Mouse (Mus musculus) ovary, postnatal 14 days (tissue): ENCODE data around the gene Mapkapk3.

Experiments used
- DNase-seq: peaks from one replicate; pipeline ENCODE4 v3.0.0; 2022; ENCODE audit warnings: low spot score

The Mapkapk3 gene

DNA sequence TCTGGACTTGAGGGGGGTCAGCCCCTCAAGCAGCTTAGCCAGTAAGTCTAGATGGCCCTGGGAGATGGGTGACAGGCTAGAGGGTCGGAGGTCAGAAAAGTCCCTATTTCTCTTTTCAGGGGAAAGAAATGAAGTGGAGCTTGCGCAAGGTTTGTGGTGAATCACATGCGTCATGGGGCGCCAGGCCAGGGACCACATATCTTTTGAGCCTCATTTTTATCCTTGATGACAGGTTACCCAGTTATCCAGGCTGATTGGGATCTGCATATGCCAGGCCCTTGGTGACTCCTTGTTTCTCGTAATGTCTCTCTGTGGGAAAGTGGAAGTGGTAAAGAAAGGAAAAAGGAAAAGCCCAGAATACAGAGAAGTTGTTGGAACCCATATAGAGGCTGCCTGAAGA is 25.8 kb downstream of the Mapkapk3 start:
- no peak for DNase-seq

DNA sequence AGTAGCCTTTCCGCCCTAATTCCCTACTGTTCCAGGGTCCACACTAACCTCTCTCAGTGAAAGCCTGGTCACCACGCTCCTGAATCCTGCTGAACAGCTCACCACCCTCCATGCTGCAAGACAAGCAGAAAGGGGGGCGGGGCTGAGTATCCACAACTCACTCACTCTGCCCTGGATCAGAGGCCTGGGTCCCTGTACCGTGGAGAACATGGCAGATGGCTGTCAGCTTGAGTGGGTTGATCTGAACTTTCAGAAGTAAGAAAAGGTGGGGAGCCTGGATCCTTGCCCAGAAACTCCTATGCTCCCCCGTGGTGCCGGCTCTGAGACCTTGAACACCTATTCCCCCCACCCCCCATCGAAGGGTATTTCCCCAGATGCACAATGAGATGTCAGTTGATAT is 27.3 kb downstream of the Mapkapk3 start:
- no peak for DNase-seq

DNA sequence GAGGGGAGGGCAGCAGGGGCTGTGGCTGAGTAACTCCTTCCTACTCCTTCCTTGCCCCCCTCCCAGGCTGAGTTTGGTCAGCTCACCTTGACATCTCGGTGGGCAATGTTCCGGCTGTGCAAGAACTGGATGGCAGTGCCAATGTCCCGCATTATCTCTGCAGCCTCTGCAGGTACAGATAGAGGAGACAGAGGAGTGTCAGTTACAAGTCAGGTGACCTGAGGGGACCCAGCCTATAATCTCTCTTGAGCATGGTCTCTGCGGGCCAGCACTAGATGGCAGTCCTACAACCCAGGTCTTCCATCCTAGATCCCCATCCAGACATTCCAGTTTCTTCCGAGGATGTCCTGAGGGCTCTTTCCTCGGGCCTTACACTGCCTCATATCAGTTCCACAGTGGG is 27.9 kb downstream of the Mapkapk3 start:
- DNase-seq = no peak

DNA sequence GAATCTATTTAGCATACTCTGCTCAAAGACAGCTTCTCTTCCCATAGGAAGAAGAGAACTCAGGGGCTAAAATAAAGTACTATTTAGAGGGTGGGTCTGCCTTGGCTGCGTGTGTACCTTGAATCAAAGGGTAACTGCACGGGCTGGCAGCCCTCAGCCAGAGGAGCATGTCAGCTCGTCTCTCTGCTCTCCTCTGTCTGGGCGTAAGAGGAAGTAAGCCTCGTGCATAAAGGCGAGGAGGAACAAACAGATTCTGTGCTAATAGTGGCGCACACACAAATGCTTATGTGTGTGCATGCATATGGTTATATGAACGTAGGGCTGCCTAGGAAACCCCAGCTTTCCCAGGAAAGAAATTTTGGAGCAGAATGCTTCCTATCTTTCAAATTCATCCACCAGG is 28.8 kb downstream of the Mapkapk3 start:
- no peak for DNase-seq

DNA sequence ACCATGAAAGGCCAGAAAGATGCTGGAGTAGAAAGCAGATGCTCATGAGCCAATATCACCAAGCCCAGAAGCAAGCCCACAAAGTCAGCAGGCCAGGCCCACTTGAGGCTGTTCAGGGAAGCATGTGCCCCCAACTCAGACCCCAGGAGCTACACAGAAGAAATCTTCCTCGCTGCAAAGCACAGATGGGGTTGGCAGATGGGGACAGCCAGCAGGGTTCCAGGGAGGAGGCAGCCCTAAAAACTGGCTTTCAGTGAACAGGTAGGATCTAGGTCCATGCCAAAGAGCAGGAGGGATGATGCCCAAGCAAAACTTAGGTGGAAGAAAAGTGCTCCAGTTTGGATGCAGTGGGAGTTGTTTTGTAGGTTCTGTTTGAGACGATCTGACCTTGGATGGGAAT is 29.2 kb downstream of the Mapkapk3 start:
- no peak for DNase-seq

DNA sequence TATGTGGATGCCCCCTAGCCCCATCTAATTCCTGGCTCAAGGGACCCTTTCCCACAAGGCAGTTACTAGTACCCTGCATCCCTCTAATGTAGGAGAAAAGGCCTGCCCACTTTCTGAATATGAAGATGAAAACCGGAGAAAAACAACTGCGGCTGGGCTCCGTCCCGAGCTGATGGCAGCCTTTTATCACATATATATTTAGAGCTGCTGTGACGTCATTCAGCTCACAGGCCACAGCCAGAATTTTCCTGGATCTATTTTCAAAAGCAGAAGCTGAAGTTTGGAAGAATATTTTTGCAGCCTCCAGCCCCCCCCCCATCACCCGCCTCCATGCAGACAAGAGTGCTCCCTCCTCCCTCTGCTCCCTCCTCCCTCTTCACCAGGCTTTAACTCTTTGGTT is 30.1 kb downstream of the Mapkapk3 start:
- no peak for DNase-seq

DNA sequence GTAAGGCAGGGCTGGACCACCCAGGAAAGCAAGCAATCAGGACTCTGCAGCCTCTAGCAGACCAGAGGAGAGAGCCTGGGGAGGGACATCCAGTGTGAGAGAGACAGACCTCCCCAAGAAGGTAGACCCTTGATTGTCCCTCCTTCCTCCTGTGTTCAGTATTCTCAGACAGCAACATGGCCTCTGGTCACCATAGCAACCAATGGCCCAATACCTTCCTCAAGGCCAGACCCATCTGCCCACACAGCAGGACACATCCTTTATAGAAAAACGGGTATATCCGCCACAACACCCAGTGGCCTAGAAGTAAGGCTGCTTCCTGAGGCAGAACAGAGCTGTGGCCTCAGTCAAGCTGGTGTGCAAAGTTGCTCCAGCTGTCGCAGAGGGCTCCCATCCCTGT is 34.1 kb downstream of the Mapkapk3 start:
- no peak for DNase-seq

DNA sequence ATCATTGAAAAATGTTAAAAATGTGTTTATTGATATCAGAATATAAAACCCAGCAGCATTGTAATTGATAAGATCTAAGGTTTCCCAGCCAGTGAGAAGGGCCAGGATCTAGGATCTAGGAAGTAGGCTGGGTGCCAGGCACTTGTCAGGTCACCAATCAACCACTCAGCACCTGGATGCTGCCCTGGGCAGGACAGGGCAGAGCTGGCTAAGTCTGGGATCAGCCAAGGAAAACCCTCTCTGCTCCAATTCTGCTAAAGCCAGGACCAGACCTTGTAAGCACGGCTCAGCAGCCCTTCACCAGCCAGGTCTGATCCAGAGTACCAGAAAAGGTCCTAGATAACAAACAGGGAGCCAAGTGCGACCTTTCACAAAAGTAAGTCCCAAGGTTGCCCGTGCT is 34.8 kb downstream of the Mapkapk3 start:
- DNase-seq = no peak

DNA sequence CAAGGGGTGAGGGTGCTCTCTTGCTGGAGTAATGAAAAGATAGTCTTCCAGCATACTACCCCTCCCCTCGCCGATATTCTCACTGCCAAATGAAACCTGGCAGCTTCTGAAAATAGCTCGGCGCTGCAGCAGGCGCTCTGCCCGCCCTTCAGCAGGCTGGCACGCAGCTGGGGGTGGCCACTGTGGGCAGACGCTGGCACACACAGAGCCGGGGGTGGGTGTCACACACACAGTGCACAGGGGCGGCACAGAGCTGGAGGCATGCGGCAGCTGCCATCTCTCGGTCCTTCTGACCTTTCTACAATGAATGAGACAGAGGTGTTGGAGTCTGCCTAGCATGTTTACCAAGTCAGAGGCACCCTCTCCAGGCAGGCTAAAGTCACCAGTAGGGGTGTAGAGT is 35.2 kb downstream of the Mapkapk3 start:
- DNase-seq = no peak

DNA sequence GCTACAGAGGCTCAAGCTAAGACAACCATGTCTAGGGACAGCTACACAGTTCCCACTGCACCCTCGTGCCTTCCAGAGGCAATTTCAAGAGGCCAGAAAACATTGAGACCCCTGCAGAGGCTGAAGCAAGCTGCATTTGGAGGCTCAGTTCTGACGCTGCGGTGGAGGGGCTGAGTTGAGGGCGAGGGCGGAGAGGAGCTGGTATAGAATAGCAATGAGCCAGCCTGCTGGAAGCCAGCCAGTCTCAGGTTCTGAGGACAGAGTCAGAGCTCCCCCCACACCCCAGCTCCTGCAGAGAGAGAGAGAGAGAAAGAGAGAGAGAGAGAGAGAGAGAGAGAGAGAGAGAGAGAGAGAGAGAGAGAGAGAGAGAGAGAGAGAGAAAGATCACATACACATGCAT is 37.5 kb downstream of the Mapkapk3 start:
- no peak for DNase-seq

DNA sequence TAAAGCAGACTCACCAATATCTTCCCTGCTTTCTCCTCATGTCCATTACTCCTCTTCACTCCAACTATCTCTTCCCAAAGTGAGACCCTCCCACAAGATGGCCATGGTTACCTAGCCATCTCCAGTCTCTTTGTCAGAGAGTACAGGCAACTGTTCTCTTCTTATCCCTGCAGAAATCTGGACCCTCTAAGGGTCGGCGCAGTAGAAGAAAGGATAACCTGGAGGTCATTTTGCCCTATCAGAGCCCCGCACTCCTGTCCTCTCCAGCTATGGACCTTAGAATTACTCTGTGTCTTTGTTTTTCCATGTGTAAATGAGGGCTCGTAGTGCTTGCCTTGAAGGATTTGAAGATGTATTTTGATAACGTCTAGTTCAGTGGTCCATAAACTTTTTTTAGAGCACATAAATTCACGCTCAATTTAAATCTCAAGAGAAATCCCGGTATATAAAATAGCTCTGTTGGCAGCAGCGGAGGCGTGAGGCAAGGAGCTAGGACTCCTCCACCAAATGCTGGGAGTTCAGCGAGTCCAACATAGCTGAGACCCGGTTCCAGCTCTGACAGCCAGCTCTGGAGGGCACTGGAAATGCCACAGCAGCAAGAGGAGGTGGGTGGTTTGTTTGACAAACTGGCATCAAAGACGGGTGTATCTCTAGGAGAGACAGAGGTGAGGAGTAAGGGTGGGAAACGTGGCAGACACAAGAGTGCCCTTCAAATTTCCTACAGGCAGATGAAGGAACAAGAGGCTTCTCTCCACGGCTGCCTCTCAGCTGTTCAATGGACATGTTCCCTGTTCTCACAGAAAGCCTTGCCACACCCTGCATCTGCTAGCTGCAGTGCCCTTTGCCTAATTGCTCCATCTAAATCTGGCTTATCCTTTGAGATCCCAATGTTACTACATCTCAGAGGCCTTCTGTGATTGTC is 39.0 kb downstream of the Mapkapk3 start:
- no peak for DNase-seq

DNA sequence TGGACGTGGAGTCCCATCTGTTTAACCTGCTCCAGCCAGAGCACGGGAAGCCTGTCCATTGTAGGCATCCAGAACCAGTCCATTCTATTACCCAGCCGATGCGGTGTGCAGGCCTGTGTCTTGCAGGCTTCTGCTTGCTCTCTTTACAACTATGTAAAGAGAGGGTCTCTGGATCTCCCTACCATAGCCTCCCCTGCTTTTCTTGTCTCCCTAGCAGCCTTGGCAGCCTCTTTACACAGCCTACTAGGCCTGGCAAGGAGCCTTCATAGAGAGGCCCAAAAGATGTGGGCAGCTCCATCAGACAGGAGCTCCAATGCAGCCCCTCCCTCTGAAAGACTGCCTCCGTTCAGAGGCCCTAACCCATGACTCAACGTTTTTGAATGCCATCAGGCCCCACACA is 40.5 kb downstream of the Mapkapk3 start:
- DNase-seq = no peak

DNA sequence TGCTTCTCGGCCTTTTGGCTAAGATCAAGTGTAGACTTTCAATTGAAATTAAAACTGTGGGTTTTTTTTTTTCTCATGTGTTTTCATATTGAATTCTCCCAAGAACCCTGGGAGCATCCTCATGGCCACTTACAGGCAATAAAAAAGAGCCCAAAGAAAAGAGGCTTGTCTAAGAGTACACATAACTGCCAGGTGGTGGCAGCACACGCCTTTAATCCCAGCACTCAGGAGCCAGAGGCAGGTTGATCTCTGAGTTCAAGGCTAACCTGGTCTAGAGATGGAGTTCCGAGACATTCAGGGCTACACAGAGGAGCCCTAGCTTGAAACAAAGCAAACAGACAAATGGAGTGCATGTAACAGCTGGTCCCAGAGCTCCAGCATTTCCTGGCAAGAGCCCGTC is 43.5 kb downstream of the Mapkapk3 start:
- no peak for DNase-seq

DNA sequence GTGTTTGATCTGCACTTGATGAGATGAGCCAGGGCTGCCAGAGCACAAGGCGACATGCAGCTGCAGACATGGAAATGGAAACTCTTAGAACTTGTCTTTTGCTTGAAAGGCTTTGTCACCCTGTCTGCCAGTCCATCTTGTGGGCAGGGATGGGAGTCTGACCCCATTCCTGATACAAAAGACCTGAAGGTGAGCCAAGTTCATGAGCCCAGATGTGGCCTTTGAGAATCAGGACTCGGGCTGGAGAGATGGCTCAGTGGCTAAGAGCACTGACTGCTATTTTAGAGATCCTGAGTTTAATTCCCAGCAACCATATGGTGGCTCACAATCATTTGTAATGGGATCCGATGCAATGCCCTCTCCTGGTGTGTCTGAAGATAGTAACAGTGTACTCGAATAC is 44.4 kb downstream of the Mapkapk3 start:
- DNase-seq = no peak

DNA sequence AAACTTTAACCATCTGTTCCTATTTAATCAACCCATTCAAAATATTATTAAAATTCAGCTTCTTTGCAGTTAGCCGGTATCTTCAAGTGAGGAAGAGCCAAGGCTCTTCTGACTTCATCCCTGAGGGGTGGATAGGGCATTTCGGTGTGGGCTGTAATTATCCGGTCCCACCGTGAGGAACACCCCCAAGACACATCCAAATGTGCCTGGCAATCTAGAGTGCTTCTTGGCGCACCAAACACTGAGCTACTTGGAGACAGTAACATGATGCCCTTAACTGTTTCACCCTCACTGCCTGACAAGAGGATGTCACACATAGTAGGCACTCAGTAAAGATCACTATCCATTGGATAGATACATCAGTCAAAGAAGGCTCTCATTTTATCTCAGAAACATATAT is 53.5 kb downstream of the Mapkapk3 start:
- DNase-seq = no peak

DNA sequence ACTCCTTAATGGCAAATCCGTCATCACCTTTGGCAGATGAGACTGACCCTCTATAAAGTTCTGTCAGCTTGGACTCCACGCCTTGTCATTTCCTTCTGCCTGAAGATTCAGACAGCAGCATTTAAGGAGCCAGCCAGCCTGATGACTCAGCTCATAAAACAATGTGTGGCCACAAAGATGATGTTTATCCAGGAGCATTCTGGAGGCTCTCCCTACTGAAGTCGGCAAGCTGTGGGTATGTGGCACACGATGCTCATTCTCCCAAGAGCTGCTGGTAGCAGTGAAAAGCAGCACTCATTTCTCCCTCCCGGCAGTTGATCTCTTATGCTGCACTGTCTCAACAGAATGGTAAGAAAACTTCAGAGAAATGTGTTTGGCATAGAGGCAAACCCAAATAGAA is 54.4 kb downstream of the Mapkapk3 start:
- DNase-seq = no peak

DNA sequence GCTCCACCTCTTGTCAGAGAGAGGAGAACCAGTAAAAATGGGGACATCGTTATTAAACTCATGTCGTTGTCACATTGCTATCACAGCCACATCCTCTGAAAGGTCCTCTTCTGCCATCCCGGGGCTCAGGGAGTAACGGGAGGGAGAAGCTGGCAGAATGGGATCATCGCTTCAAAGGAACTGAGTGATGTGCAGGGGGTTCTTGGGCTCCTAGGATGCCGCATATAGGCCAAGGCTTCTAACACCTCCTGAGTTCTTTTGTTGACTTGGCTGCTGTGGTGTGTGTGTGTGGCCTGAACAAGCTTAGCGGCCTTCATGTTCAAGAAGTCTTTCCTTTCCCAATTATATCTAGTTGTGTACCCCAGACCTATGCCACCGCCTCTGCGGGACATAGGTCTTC is 57.5 kb downstream of the Mapkapk3 start:
- no peak for DNase-seq

DNA sequence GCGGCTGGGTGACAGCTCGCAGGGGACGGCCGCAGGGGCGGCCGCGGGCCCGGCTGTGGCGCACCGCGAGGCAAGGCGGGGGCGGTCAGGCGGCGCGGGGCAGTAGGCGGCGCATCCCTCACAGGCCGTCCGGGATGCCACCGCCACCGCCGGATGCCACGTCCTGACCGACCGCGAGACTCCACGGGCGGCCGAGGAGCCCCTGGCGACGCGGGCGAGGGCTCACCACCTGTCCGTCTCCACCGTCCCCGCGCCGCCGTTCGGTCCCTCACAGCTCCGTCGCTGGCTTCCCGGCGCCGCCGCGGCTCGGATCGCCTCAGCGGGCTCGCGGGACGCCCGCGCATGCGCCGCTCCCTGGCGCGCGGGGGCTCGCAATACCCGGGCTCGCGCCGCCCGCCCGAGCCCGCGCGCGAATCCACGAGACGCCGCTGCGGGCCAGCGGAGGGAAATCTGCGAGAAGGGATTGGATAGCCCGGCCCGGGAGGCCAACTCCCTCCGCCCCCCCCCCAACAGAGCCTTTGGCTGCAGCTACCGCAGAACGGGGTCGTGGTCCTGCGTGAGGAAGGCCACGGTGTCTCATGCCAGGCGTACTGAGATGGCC is 58.0 kb downstream of the Mapkapk3 start, which contains the start of gene Dock3:
Gene Dock3, minus strand, starts transcription at position 371 of the 601 bp plus-strand sequence.
- DNase-seq = peak; percentile 44

DNA sequence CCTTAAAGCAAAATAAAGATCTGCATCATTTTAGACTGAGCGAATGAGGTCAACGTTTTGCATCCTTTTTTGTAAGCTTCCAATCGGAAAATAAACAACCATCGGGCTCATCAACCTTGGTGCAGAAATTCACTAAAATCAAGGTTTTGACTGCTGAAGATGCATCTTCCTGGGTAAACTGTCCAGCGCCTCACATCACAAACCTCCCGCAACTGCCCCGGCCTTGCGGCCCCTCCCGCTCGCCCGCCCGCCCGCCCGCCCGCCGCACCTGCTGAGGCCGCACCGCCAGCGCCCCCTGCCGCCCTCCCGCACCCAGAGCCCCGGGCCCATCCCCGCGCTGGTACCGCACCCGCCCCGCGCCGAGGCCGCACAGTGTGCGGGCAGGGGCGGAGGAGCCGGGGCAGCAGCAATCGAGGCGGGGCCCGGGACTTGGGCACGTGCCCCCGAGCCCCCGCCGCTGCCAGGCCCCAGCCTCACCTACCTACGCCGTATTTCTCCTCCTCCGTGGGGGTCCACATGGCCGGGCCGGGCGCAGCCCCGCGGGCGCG is 58.6 kb downstream of the Mapkapk3 start:
- DNase-seq = no peak

DNA sequence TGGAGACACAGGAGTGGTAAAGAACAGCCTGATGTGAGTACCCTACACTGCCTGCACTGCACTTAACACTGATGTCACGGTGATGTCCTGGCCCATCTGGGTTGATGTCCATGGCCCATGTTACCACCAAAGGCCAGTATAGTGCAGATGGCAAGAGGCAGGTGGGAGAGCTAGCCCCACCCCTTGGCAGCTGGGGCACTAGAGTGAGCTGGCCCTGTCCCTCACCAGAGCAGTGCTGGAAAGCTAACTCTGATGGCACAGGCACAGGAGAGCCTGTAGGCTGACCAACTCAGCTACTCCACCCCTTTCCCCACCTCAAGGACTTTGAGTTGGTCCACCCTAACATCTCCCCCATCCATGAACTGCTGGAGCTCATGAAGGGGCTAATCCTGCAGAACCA is 65.1 kb downstream of the Mapkapk3 start:
- no peak for DNase-seq
